Mouse (Mus musculus) bone marrow macrophage, adult 2 months (primary cell): ENCODE measurements around the gene Rsph9.

Experiments used
- CTCF ChIP-seq: IDR thresholded peaks from 2 replicates; pipeline ENCODE4 v1.5.1; 2012; ENCODE audit warnings: low read depth, mild to moderate bottlenecking, low read length, moderate library complexity
- POLR2A ChIP-seq: IDR thresholded peaks from 2 replicates; pipeline ENCODE4 v1.6.1; 2012; ENCODE audit warnings: mild to moderate bottlenecking, low read depth, low read length, borderline replicate concordance

GRCm38 (mm10) chr17:46081042-46081441 is 63.0 kb downstream of the Rsph9 start:
- TF ChIP-seq POLR2A (no peak), CTCF (no peak)
